Comparison of ENCODE assay signal across 8 mouse cellular contexts in the genomic region with DNA sequence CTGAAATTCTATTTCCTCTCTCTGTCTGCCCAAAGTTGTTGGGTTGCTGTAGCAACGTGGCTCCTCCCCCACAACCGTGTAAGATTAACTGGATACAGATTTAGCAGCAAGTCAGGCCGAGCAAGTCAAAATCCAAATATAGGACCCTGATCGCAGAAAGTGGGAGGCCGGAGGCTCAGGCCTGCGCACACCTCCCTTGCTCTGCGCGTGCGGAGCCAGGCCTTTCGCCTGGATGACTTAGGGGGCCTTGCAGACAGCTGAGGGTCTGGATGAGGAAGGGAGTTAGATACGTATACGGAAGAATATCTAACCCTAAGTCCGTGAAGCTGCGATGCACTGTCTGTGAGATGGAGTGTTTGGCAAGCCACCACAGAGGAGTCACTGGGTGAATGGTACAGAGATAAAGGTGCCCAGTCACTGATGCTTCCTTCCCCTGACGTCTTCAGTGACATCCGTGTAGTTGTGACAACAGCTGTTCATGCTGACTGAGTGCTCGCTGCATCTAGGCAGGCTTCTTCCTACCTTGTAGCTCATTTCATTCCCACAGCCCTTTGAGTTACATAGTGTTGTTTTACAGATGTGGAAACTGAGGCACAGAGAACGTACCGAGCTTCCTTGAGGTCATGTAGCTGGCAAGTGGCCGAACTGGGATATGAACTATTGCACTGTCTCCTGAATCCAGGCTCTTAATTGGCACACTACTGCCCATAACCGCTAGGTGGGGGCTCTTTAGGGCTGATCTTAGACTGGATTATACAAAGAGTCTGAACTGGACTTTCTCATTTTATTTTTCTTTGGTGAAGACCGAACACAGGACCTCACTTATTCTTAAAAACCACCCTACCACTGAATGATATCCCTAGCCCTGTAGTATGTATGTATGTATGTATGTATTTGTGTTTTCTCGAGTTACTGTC. TPM values are rescaled to one million over a fixed set of nuclear protein-coding genes. Genes with fewer than 3 reads are reported as not detected.
DNase-seq lines count a peak whose midpoint lies in the region; ATAC-seq lines count a peak whose summit lies in the region.

No protein-coding gene starts in this region.

- DNase-seq in adrenal gland, postnatal 14 days = peak; percentile 50
- no peak for DNase-seq in adrenal gland, adult 18-20 months (ENCODE audit: low spot score in 2 of 2)
- DNase-seq in heart, embryonic 10.5 days (ENCODE audit: low spot score) = peak; percentile 95
- DNase-seq in spleen, postnatal 4 days (ENCODE audit: low spot score in 2 of 2) = no peak

- peak overlapping the region; percentile 85 for H3K27ac ChIP-seq in embryonic facial prominence, embryonic 15.5 days (replicated peaks)
- H3K27ac ChIP-seq in heart, embryonic 10.5 days = peak overlapping the region; percentile 87
- H3K27ac ChIP-seq in kidney, embryonic 16.5 days (ENCODE audit: low read length) = peak overlapping the region; percentile 58; the same call in 1 of the 2 replicates
- peak overlapping the region; percentile 95 for H3K27ac ChIP-seq in limb, embryonic 12.5 days
- peak overlapping the region; percentile 48 for H3K27ac ChIP-seq in neural tube, embryonic 15.5 days (replicated peaks)

- H3K9ac ChIP-seq in embryonic facial prominence, embryonic 15.5 days = no peak overlapping the region
- H3K9ac ChIP-seq in kidney, embryonic 16.5 days (replicated peaks; ENCODE audit: low read length) = peak overlapping the region; percentile 51
- H3K9ac ChIP-seq in limb, embryonic 12.5 days (replicated peaks) = 0 out of 2 replicates have a peak overlapping the region, but pooled peaks have one; percentile 18
- H3K9ac ChIP-seq in neural tube, embryonic 15.5 days (replicated peaks) = 0 out of 2 replicates have a peak overlapping the region, but pooled peaks have one; percentile 17

- H3K4me2 ChIP-seq in embryonic facial prominence, embryonic 15.5 days (replicated peaks) = peak overlapping the region; percentile 30; the same call in 1 of the 2 replicates
- peak overlapping the region; percentile 39; the same call in 1 of the 2 replicates for H3K4me2 ChIP-seq in kidney, embryonic 16.5 days (replicated peaks; ENCODE audit: low read depth, low read length)
- H3K4me2 ChIP-seq in limb, embryonic 12.5 days = peak overlapping the region; percentile 37
- H3K4me2 ChIP-seq in neural tube, embryonic 15.5 days = peak overlapping the region; percentile 9

- 35% methylated on average over 23 of the region's 23 CpGs for WGBS in embryonic facial prominence, embryonic 15.5 days
- WGBS in heart, embryonic 10.5 days = 43% methylated on average over 23 of the region's 23 CpGs
- 52% methylated on average over 23 of the region's 23 CpGs for WGBS in kidney, embryonic 16.5 days
- 54% methylated on average over 23 of the region's 23 CpGs for WGBS in limb, embryonic 12.5 days
- 73% methylated on average over 23 of the region's 23 CpGs for WGBS in neural tube, embryonic 15.5 days

- H3K9me3 ChIP-seq in embryonic facial prominence, embryonic 15.5 days (replicated peaks) = no peaks in the 10 kb centered on the region
- H3K9me3 ChIP-seq in heart, embryonic 10.5 days = no peaks in the 10 kb centered on the region
- H3K9me3 ChIP-seq in kidney, embryonic 16.5 days (ENCODE audit: low read length) = no peaks in the 10 kb centered on the region
- no peaks in the 10 kb centered on the region for H3K9me3 ChIP-seq in limb, embryonic 12.5 days
- H3K9me3 ChIP-seq in neural tube, embryonic 15.5 days (replicated peaks) = no peaks in the 10 kb centered on the region

- H3K4me1 ChIP-seq in embryonic facial prominence, embryonic 15.5 days = peaks cover 30% of the 10 kb centered on the region
- H3K4me1 ChIP-seq in heart, embryonic 10.5 days = peaks cover 69% of the 10 kb centered on the region
- peaks cover 16% of the 10 kb centered on the region for H3K4me1 ChIP-seq in kidney, embryonic 16.5 days (ENCODE audit: insufficient read depth, low read length)
- peaks cover 58% of the 10 kb centered on the region for H3K4me1 ChIP-seq in limb, embryonic 12.5 days (replicated peaks)
- peaks cover 18% of the 10 kb centered on the region for H3K4me1 ChIP-seq in neural tube, embryonic 15.5 days

- H3K36me3 ChIP-seq in embryonic facial prominence, embryonic 15.5 days = no peaks in the 10 kb centered on the region
- H3K36me3 ChIP-seq in heart, embryonic 10.5 days = 0 out of 2 replicates have a peak, but pooled peaks cover 1% of the 10 kb centered on the region
- H3K36me3 ChIP-seq in kidney, embryonic 16.5 days (ENCODE audit: insufficient read depth, low read length) = no peaks in the 10 kb centered on the region
- H3K36me3 ChIP-seq in limb, embryonic 12.5 days = no peaks in the 10 kb centered on the region
- H3K36me3 ChIP-seq in neural tube, embryonic 15.5 days = no peaks in the 10 kb centered on the region

- peak; percentile 89 for ATAC-seq in embryonic facial prominence, embryonic 15.5 days (ENCODE audit: insufficient number of reproducible peaks, low FRiP score, low TSS enrichment, low read depth)
- peak; percentile 52 for ATAC-seq in kidney, embryonic 16.5 days (ENCODE audit: low FRiP score, low TSS enrichment)
- ATAC-seq in limb, embryonic 12.5 days (ENCODE audit: insufficient number of reproducible peaks, insufficient read depth, low FRiP score, low TSS enrichment, low read depth) = peak; percentile 77
- ATAC-seq in neural tube, embryonic 15.5 days (ENCODE audit: low FRiP score) = peak; percentile 57

- no peaks in the 10 kb centered on the region for H3K27me3 ChIP-seq in embryonic facial prominence, embryonic 15.5 days
- H3K27me3 ChIP-seq in heart, embryonic 10.5 days (ENCODE audit: insufficient read depth, poor library complexity, severe bottlenecking) = no peaks in the 10 kb centered on the region
- H3K27me3 ChIP-seq in kidney, embryonic 16.5 days (ENCODE audit: insufficient read depth, low read length) = no peaks in the 10 kb centered on the region
- H3K27me3 ChIP-seq in limb, embryonic 12.5 days = no peaks in the 10 kb centered on the region
- H3K27me3 ChIP-seq in neural tube, embryonic 15.5 days (replicated peaks) = no peaks in the 10 kb centered on the region

- H3K4me3 ChIP-seq in embryonic facial prominence, embryonic 15.5 days (replicated peaks) = 0 out of 2 replicates have a peak overlapping the region, but pooled peaks have one; percentile 7
- peak overlapping the region; percentile 31 for H3K4me3 ChIP-seq in heart, embryonic 10.5 days
- H3K4me3 ChIP-seq in kidney, embryonic 16.5 days (ENCODE audit: low read length) = no peak overlapping the region
- no peak overlapping the region for H3K4me3 ChIP-seq in limb, embryonic 12.5 days (replicated peaks)
- H3K4me3 ChIP-seq in neural tube, embryonic 15.5 days (replicated peaks) = no peak overlapping the region

RNA-seq across cellular contexts. Expression of a gene that starts 59.5 kb away (rescaled TPM):
- total RNA-seq in adrenal gland, postnatal 14 days (2021) = 17.9 and 19.7 TPM in 2 replicates
- total RNA-seq in adrenal gland, adult 18-20 months (2021) = 10 to 100 TPM; 18.5 to 22.4 TPM
- polyA plus RNA-seq in embryonic facial prominence, embryonic 15.5 days (2015; fragmentation: Nextera tagmentation; extraction: Ambion mirVana) = 14.6 and 15.4 TPM in 2 replicates
- 11.1 and 17.0 TPM in 2 replicates for polyA plus RNA-seq in heart, embryonic 10.5 days (2016; fragmentation: Nextera tagmentation; extraction: Ambion mirVana)
- polyA plus RNA-seq in kidney, embryonic 16.5 days (2015; fragmentation: Nextera tagmentation; extraction: Ambion mirVana) = 4.6 and 5.4 TPM in 2 replicates
- 6.7 and 6.8 TPM in 2 replicates for polyA plus RNA-seq in limb, embryonic 12.5 days (2016; fragmentation: Nextera tagmentation; extraction: Ambion mirVana)
- polyA plus RNA-seq in neural tube, embryonic 15.5 days (2015; fragmentation: Nextera tagmentation; extraction: Ambion mirVana) = 5.1 and 5.2 TPM in 2 replicates

Comparison
In these comparisons a context has a peak if more than half of its experiments do, and no peak if none do; other contexts are left out.
1. DNase-seq: peak in adrenal gland, postnatal 14 days (single experiment) and heart, embryonic 10.5 days (single experiment); none in adrenal gland, adult 18-20 months (0 of 2) and spleen, postnatal 4 days (0 of 2).
2. H3K4me3 ChIP-seq: peak in embryonic facial prominence, embryonic 15.5 days (single experiment) and heart, embryonic 10.5 days (single experiment); none in kidney, embryonic 16.5 days (single experiment), limb, embryonic 12.5 days (single experiment) and neural tube, embryonic 15.5 days (single experiment).
3. Peak in every context shown above with its lines, with median percentiles within 50 percentile points of each other: ATAC-seq, H3K27ac ChIP-seq and H3K4me2 ChIP-seq.